Mouse (Mus musculus): ENCODE measurements around the gene Krtap21-1. TPM values are rescaled to one million over a fixed set of nuclear protein-coding genes. Genes with fewer than 3 reads are reported as not detected.

The Krtap21-1 gene
- total RNA-seq (2021) = not detected
- not detected in 2 replicates for polyA plus RNA-seq (2012; rRNA removed)
- long read RNA-seq = 0 reads

GRCm38 (mm10) chr16:89403768-89404167 is at the start of gene Krtap21-1:
Gene Krtap21-1 (minus strand): TSS chr16:89403868.
- no peak for DNase-seq

- DNase-seq = no peak
Measured at GRCm38 (mm10) chr16:89429586-89429985, 25.9 kb upstream of the Krtap21-1 start.

- no peak for DNase-seq
Measured at GRCm38 (mm10) chr16:89425310-89425709, 21.6 kb upstream of the Krtap21-1 start.

GRCm38 (mm10) chr16:89420011-89420410 is 16.3 kb upstream of the Krtap21-1 start, which contains the start of gene Krtap6-2:
Gene Krtap6-2 (minus strand): TSS chr16:89420111.
- DNase-seq = no peak

GRCm38 (mm10) chr16:89416311-89416710 is 12.6 kb upstream of the Krtap21-1 start:
- DNase-seq = peak; percentile 63

- no peak for DNase-seq
Measured at GRCm38 (mm10) chr16:89410345-89411068, 6.8 kb upstream of the Krtap21-1 start.

- no peak for DNase-seq
Measured at GRCm38 (mm10) chr16:89372734-89373461, 30.8 kb downstream of the Krtap21-1 start.

Other genes with a start within 250 kb of the Krtap21-1 start
- not detected for gene Gm9789, start 245.9 kb downstream of the Krtap21-1 start, total RNA-seq (2021)
- gene Gm9789, start 245.9 kb downstream of the Krtap21-1 start, polyA plus RNA-seq (2012; rRNA removed) = not detected in 2 replicates
- gene Gm7735, start 234.4 kb downstream of the Krtap21-1 start, total RNA-seq (2021) = not detected
- not detected in 2 replicates for gene Gm7735, start 234.4 kb downstream of the Krtap21-1 start, polyA plus RNA-seq (2012; rRNA removed)
- not detected for gene 1110057P08Rik, start 229.1 kb downstream of the Krtap21-1 start, total RNA-seq (2021)
- not detected in 2 replicates for gene 1110057P08Rik, start 229.1 kb downstream of the Krtap21-1 start, polyA plus RNA-seq (2012; rRNA removed)
- gene Krtap20-2, start 198.0 kb downstream of the Krtap21-1 start, total RNA-seq (2021) = not detected
- not detected in 2 replicates for gene Krtap20-2, start 198.0 kb downstream of the Krtap21-1 start, polyA plus RNA-seq (2012; rRNA removed)
- not detected for gene Krtap6-2, start 16.2 kb upstream of the Krtap21-1 start, total RNA-seq (2021)
- not detected in 2 replicates for gene Krtap6-2, start 16.2 kb upstream of the Krtap21-1 start, polyA plus RNA-seq (2012; rRNA removed)
- not detected for gene Krtap8-1, start 84.1 kb upstream of the Krtap21-1 start, total RNA-seq (2021)
- gene Krtap8-1, start 84.1 kb upstream of the Krtap21-1 start, polyA plus RNA-seq (2012; rRNA removed) = not detected in 2 replicates
- gene Krtap7-1, start 104.5 kb upstream of the Krtap21-1 start, total RNA-seq (2021) = not detected
- not detected in 2 replicates for gene Krtap7-1, start 104.5 kb upstream of the Krtap21-1 start, polyA plus RNA-seq (2012; rRNA removed)
- not detected for gene Krtap11-1, start 167.3 kb upstream of the Krtap21-1 start, total RNA-seq (2021)
- gene Krtap11-1, start 167.3 kb upstream of the Krtap21-1 start, polyA plus RNA-seq (2012; rRNA removed) = not detected in 2 replicates